Mouse (Mus musculus): Measurements from ENCODE around the gene Sort1. TPM values are rescaled to one million over a fixed set of nuclear protein-coding genes. Genes with fewer than 3 reads are reported as not detected.
A peak's percentile ranks its signal among the peaks of the same experiment; 100 is the strongest.
"Not testable (repeated sequence)": the region's sequence is repeated elsewhere in the genome, so short reads cannot be mapped to it uniquely, and the experiment has no call there.

The Sort1 gene
- polyA plus RNA-seq (2015; fragmentation: Nextera tagmentation; extraction: Ambion mirVana) = 9.4 and 10.4 TPM in 2 replicates

DNA sequence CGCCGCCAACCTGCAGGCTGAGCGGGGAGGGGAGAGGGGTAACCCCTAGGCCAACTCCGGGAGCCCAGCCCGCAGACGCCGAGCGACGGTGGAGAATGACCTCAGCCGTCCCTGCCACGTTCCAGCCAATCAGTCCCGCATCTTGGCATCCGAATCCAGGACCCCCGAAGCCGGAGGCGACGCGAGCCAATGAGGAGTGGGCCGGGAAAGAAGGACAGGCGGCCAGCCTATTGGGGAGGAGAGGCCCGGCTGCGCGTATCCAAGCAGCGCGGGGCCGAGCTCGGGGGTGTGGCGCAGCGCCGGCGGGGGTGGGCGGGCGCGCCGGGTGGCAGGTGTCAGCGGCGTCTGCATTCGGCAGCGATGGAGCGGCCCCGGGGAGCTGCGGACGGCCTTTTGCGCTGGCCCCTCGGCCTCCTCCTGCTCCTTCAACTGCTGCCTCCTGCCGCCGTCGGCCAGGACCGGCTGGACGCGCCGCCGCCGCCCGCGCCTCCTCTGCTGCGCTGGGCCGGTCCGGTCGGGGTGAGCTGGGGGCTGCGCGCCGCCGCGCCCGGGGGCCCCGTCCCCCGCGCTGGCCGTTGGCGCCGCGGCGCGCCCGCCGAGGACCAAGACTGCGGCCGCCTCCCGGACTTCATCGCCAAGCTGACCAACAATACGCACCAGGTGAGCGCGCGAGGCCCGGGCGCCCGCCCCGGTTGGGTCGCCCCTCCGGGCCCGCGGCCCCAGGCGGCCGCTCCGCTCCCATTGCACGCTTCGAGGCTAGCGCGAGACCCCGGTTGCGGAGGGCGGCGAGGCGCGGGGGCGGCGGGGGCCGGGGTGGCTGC is at the start of gene Sort1:
TSS of gene Sort1 (plus strand) at position 302 of the 821 bp plus-strand sequence.
- Histone ChIP-seq H3K9me3 (no peaks in the 10 kb centered on the region), H3K4me2 (replicated peaks) (peak within 1 kb of the TSS; percentile 93), H3K4me1 (replicated peaks) (peaks cover 20% of the 10 kb centered on the region), H3K27me3 (replicated peaks) (no peaks in the 10 kb centered on the region), H3K27ac (peak within 1 kb of the TSS; percentile 63; the same call in 1 of the 2 replicates), H3K9ac (peak within 1 kb of the TSS; percentile 65), H3K4me3 (replicated peaks) (peak within 1 kb of the TSS; percentile 86), H3K36me3 (0 out of 2 replicates have a peak, but pooled peaks cover 3% of the 10 kb centered on the region)
- under 1% methylated on average over 87 of the region's 109 CpGs for WGBS
- peak; percentile 95 for ATAC-seq

DNA sequence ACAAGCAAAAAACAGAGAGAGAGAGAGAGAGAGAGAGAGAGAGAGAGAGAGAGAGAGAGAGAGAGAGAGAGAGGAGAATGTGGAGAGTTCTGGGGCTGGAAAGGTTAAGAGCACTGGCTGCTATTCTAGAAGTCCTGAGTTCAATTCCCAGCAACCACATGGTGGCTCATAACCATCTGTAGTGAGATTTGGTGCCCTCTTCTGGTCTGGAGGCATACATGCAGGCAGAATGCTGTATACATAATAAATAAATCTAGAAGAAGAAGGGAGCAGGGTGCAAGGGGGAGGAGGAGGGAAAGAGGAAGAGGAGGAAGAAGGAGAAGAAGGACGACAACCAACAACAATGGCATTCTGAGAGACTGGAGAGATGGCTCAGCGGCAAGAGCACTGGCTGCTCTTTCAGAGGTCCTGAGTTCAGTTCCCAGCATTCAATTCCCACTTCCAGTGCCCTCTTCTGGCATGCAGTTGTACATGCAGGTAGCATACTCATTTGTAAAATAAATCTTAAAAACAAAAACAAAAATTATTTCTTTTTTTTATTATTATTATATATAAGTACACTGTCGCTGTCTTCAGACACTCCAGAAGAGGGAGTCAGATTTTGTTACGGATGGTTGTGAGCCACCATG is 46.3 kb upstream of the Sort1 start:
- not testable (repeated sequence) for H3K4me1 ChIP-seq (replicated peaks); ATAC-seq; H3K27me3 ChIP-seq (replicated peaks); H3K4me3 ChIP-seq (replicated peaks); H3K9ac ChIP-seq; H3K9me3 ChIP-seq; H3K4me2 ChIP-seq (replicated peaks); H3K27ac ChIP-seq; H3K36me3 ChIP-seq
- WGBS = 83% methylated on average over 4 of the region's 4 CpGs

DNA sequence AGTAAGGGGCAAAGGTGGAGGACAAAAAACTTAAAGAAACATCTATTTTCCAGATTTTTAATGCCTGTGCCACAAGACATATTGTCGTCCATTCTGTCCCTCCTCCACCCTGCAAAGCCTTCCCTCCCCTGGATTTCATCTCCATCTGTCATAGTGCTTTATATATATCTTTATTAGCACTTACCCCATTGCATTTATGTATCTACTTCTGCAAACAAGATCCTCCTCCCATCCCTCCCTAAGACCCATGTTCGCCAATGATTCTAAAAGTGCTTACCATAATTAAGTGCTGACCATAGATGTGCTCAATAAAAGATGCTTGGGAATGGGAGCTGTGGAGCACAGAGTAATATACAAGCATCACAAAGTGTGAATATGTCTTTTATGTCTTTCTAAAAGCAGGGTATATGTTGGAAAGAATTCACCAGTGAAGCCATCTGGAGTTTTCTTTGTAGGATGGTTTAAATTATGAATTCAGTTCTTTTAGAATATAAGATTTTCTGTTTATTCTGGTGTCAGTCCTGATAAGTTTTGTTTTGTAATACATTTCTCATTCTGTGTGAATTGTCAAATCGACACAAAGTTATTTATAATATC is 42.5 kb upstream of the Sort1 start:
- 85% methylated on average over 3 of the region's 3 CpGs for WGBS
- no peaks in the 10 kb centered on the region for H3K36me3 ChIP-seq
- no peak for ATAC-seq
- H3K9ac ChIP-seq = no peak overlapping the region
- no peak overlapping the region for H3K27ac ChIP-seq
- H3K4me2 ChIP-seq (replicated peaks) = no peak overlapping the region
- H3K4me1 ChIP-seq (replicated peaks) = no peaks in the 10 kb centered on the region
- H3K4me3 ChIP-seq (replicated peaks) = no peak overlapping the region
- no peaks in the 10 kb centered on the region for H3K9me3 ChIP-seq
- no peaks in the 10 kb centered on the region for H3K27me3 ChIP-seq (replicated peaks)

DNA sequence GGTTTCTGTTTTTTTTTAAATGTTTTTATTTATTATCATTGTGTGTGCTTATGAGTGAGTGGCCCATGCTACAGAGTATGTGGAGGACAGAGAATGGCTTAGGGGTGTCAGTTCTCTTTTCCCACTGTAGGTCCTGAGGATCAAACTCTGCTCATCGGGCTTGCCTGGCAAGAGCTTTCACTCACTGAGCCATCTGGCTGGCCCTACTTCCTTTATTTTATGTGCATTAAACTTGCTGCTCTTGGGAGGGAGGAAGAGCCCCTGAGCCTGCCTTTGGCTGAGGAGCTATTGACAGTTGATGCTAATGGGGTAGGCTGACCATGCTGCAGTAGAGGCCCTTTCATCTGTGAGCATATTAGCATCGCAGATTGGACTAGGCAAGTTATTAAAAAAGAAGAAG is 37.0 kb upstream of the Sort1 start:
- H3K27me3 ChIP-seq (replicated peaks) = no peaks in the 10 kb centered on the region
- no peak for ATAC-seq
- no peaks in the 10 kb centered on the region for H3K9me3 ChIP-seq
- H3K4me2 ChIP-seq (replicated peaks) = no peak overlapping the region
- H3K9ac ChIP-seq = no peak overlapping the region
- H3K4me3 ChIP-seq (replicated peaks) = no peak overlapping the region
- H3K27ac ChIP-seq = no peak overlapping the region
- H3K36me3 ChIP-seq = no peaks in the 10 kb centered on the region
- no peaks in the 10 kb centered on the region for H3K4me1 ChIP-seq (replicated peaks)
- WGBS = 88% methylated on average over 2 of the region's 2 CpGs

DNA sequence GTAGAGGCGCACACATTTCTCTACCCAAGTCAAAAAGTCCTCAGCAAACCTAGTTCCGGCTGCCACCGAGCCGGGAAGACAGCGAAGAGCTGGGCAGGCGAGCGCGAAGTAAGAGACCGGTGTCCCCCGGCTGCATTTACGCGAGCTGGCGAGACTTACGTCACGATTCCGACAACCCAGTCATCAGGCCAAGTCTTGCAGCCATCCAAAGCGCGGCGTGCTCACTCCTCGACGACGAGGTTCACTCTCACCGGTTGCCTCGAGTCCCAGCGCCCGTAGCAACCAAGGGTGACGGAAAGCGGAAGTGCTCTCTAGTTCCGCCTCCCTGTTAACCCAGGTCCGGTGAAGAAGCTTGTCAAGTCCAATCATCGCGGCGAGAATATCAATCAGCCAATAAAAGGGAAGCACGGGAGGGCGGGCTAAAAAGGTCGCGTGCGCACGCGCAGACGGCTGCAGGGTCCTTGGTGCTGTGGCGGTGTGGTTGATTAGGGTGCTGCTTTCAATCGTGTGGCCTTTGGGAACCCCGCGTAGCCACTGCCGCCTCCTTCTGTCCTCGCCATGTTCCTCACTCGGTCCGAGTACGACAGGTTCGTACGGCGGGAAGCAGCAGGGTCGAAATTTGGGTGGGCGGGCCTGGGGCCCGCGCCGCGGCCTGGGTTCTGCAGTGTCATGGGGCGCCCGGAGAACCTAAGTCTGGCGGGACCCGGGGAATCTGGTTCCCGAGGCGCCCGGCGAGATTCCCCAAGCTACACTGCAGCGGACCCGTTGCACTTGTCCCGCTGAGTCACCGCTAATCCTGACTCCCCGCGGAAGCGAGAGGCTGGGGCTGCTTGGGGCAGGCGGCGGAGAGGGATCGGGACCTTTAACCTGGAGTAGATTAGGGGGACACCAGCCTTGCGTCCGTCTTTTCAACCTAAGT is 26.9 kb upstream of the Sort1 start, which contains the start of gene Psma5:
TSS of gene Psma5 (plus strand) at position 208 of the 919 bp plus-strand sequence.
- Histone ChIP-seq H3K36me3 (no peaks in the 10 kb centered on the region), H3K27ac (peak within 1 kb of the TSS; percentile 66), H3K9ac (peak within 1 kb of the TSS; percentile 93), H3K9me3 (no peaks in the 10 kb centered on the region), H3K4me3 (replicated peaks) (peak within 1 kb of the TSS; percentile 94), H3K27me3 (replicated peaks) (no peaks in the 10 kb centered on the region), H3K4me2 (replicated peaks) (peak within 1 kb of the TSS; percentile 64), H3K4me1 (replicated peaks) (0 out of 2 replicates have a peak, but pooled peaks cover 2% of the 10 kb centered on the region)
- ATAC-seq = peak; percentile 99
- under 1% methylated on average over 76 of the region's 79 CpGs for WGBS

DNA sequence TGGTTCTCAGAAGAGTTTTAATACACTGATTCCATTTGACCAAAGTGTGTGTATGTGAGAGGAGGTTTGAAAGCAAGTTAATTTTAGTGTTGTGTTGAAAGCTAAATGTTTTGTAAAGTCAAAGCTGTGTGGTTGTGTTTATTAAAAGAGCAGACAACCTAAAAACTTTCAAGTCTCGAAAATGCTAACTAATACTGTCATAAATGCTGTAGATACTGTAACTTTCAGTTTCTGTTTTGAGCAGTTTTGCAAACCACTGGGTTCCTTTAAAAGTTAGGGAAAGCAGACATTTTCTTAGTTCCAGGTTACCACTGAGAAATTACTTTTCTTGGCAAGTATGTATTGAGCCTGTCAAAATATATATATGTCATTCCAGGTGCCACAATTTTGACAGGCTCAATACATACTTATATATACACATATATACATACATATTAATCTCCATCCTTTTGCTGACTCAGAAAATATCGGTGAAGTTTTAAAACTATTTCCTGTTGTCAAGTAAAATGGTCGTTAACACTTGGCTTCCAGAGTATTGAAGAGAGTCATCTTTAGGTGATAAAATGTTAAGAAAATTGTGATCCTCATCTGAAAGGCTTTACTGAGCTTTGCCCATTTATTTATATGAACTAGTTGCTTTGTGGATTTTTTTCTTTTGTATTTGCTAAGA is 25.9 kb upstream of the Sort1 start:
- WGBS = 66% methylated on average over 3 of the region's 3 CpGs
- H3K27me3 ChIP-seq (replicated peaks) = no peaks in the 10 kb centered on the region
- H3K9me3 ChIP-seq = no peaks in the 10 kb centered on the region
- no peak for ATAC-seq
- peak overlapping the region; percentile 94 for H3K4me3 ChIP-seq (replicated peaks)
- no peak overlapping the region for H3K27ac ChIP-seq
- 0 out of 2 replicates have a peak, but pooled peaks cover under 1% of the 10 kb centered on the region for H3K36me3 ChIP-seq
- 0 out of 2 replicates have a peak, but pooled peaks cover 2% of the 10 kb centered on the region for H3K4me1 ChIP-seq (replicated peaks)
- H3K4me2 ChIP-seq (replicated peaks) = peak overlapping the region; percentile 64
- H3K9ac ChIP-seq = peak overlapping the region; percentile 93

DNA sequence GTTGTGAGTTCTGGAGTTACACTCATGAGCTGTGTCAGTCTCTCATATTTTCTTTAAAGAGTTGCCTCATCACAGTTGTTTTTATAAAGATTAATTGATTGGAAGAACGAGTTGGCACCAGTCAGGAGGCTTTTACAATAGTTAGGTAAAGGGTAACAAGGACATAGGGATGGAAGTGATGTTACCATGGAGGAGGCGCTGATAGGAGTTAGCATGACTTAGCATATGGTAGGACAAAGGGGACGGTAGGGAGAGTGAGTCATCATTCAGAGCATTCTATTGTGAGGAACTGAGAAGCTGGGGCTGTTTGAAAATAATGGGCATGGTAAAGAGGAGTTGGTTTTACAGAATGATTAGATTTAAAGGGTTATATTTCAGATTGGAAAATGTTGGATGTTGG is 24.6 kb upstream of the Sort1 start:
- Histone ChIP-seq H3K9me3 (no peaks in the 10 kb centered on the region), H3K9ac (no peak overlapping the region), H3K4me3 (replicated peaks) (no peak overlapping the region), H3K27ac (no peak overlapping the region), H3K36me3 (0 out of 2 replicates have a peak, but pooled peaks cover 3% of the 10 kb centered on the region), H3K27me3 (replicated peaks) (no peaks in the 10 kb centered on the region), H3K4me1 (replicated peaks) (0 out of 2 replicates have a peak, but pooled peaks cover 2% of the 10 kb centered on the region), H3K4me2 (replicated peaks) (no peak overlapping the region)
- WGBS = 73% methylated on average over 3 of the region's 3 CpGs
- ATAC-seq = no peak

DNA sequence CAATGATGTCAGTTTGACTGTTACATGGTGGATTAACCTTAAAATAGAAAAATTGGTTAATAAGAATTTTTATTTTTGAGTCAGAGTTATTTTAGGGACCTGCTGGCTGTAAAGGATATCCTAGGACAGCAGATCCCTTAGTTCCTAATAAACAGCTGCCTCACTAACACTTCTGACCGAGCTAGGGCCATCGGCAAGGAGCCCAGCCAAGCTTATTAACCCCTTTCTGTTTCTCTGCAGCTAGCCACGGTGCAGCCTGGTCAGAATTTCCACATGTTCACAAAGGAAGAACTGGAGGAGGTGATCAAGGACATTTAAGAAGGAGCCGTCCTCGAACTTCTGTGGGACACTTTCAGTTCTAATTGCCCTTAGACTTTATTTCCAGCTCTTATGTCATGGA is 4.4 kb upstream of the Sort1 start:
- WGBS = 77% methylated on average over 5 of the region's 5 CpGs

DNA sequence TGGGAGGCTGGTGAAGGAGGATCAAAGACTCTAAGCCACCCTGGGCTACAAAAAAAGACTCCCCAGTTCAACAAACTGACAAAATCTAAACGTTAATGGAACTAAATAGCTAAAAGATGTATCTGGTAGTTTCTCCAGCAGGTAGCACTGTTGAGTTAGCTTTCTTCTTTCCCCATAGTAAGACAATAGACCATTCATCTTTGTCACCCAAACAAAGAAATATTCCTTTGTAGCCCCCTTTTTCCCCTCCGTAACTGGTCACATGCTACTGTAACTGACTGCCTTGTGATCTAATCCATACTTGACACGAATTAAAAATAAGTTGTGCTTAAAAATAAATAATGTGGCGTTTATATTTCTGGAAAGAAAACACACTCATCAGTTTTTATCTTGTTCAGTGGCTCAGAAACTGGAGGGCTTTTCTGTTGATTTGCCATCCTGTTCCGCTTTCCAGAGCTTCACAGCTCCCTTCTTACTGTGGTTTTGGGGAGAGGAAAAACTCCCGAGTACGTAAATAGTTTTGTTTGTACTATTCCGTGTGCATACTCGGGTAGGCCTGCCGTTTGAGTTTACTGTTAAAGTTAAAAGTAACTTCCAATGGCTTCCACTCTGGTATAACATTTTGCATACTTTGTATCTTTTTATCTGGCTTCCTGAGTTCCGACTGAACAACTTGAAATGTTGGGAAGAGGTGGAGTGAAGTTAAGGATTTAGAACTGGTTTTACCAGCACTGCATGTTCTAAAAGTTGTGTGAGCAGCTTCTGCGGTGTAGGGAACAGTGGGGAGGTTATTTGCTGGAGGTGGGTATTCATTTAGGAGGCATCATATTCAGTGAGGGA is 1.3 kb upstream of the Sort1 start:
- Histone ChIP-seq H3K9ac (no peak overlapping the region), H3K4me3 (replicated peaks) (peak overlapping the region; percentile 86; the same call in 1 of the 2 replicates), H3K9me3 (no peaks in the 10 kb centered on the region), H3K36me3 (peaks cover 7% of the 10 kb centered on the region), H3K4me1 (replicated peaks) (peaks cover 9% of the 10 kb centered on the region), H3K27me3 (replicated peaks) (no peaks in the 10 kb centered on the region), H3K4me2 (replicated peaks) (peak overlapping the region; percentile 93), H3K27ac (0 out of 2 replicates have a peak overlapping the region, but pooled peaks have one; percentile 8)
- ATAC-seq = no peak
- 16% methylated on average over 12 of the region's 12 CpGs for WGBS

More for the DNA sequence above, 4.4 kb upstream of the Sort1 start:
- not testable (repeated sequence) for H3K27me3 ChIP-seq (replicated peaks); ATAC-seq; H3K4me3 ChIP-seq (replicated peaks); H3K9ac ChIP-seq; H3K9me3 ChIP-seq; H3K4me1 ChIP-seq (replicated peaks); H3K4me2 ChIP-seq (replicated peaks); H3K27ac ChIP-seq
- peaks cover 20% of the 10 kb centered on the region for H3K36me3 ChIP-seq

DNA sequence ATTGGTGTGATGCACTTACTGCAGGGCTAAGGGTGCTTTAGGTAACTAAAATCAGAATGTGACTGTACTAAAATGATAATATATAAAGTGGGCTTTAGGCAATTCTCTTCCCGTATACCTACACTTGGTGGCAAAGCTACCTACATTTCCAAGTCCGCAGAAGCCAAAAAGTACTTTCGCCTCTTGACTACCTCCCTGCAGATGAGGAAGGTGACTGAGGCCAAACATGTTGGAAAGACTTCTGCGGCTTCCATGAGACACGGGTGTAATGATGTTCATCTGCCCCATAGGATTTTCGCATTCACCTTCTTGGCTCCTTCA is 681 bp upstream of the Sort1 start:
- Histone ChIP-seq H3K27ac (0 out of 2 replicates have a peak overlapping the region, but pooled peaks have one; percentile 8), H3K36me3 (peaks cover 3% of the 10 kb centered on the region; the same call in 1 of the 2 replicates), H3K9me3 (no peaks in the 10 kb centered on the region), H3K27me3 (replicated peaks) (no peaks in the 10 kb centered on the region), H3K4me3 (replicated peaks) (peak overlapping the region; percentile 86), H3K9ac (peak overlapping the region; percentile 35), H3K4me2 (replicated peaks) (peak overlapping the region; percentile 93), H3K4me1 (replicated peaks) (peaks cover 14% of the 10 kb centered on the region)
- ATAC-seq = no peak
- 13% methylated on average over 6 of the region's 6 CpGs for WGBS

All from intestine, embryonic 15.5 days (tissue).